Mouse (Mus musculus): ENCODE data around the gene Chpf.

DNA sequence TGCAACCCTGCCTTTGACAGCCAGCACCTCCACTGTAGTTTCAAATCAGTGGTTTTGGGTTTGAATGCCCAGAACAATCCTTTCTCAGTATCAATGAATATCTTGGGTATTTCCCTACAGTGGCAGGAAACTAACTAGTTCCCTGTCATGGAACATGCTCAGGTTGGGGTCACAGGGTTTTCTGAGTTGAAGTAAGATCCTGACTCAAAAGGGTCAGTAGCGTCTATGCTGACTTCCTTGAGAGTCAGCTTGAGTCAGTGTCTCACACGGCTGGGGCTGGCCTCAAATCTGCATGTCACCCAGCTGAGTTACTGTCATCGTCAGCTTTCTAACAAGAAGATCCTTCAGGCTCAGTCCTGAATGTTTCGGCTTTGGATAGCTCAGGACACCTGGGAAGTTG lies 19.8 kb upstream of the Chpf start:
- TF ChIP-seq CTCF (IDR thresholded peaks at IDR 0.05; ENCODE audit: borderline replicate concordance, insufficient read depth, low read depth, low read length) (no peak), POLR2A (IDR thresholded peaks at IDR 0.05; ENCODE audit: borderline replicate concordance, insufficient read depth, low read length) (no peak)
